Comparison of ENCODE assay signal across 11 mouse cellular contexts in the genomic region with DNA sequence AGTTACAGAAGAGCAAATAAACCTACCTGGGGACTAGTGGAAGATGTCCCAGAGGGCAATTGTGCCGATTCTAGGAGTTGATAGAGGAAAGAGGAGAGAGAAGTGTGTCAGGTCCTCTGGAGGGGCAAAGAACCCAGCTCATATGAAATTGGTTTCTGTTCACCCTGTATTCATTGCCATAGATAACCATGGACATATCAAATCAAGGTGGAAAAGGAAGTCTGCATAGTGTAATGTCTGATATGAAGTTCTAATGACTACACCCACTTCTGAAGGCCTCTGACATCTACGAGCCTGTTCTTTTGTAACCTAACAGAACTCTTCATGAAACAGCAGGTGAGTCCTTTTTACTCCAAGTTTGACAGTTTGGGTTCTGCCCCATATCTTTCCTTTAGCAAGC. TPM values are rescaled to one million over a fixed set of nuclear protein-coding genes. Genes with fewer than 3 reads are reported as not detected.
DNase-seq lines count a peak whose midpoint lies in the region; ATAC-seq and TF ChIP-seq lines count a peak whose summit lies in the region.
"Had no signal": no experiment of that assay in that cellular context is flagged by ENCODE, and none has a peak within 500 bp of the region (broad histone marks: within the 10 kb centered on the region; RNA-seq: fewer than 3 reads in every experiment).

No protein-coding gene starts in this region.

- no peaks in the 10 kb centered on the region for H3K27me3 ChIP-seq in heart, adult 2 months (ENCODE audit: control insufficient read depth, insufficient read depth, low read length)
- no peaks in the 10 kb centered on the region for H3K27me3 ChIP-seq in liver, embryonic 11.5 days (replicated peaks; ENCODE audit: control insufficient read depth, insufficient read depth, low read length)
- H3K27me3 ChIP-seq in intestine, postnatal 0 days (replicated peaks; ENCODE audit: control insufficient read depth, insufficient read depth, low read length) = no peaks in the 10 kb centered on the region
- H3K27me3 ChIP-seq in myocyte (ENCODE audit: control insufficient read depth, insufficient read depth, insufficient read length) = no peaks in the 10 kb centered on the region
- H3K27me3 ChIP-seq: midbrain, embryonic 13.5 days had no signal

- intact Hi-C loops in heart, adult 2 months (cut with DNase I) = loop anchor here (2.0 to 5.0 kb wide), 2 partner anchors 15 to 179 kb away; a partner anchor contains a TSS

- ATAC-seq in liver, embryonic 11.5 days (replicated peaks; ENCODE audit: low FRiP score) = no peak; the same call in 1 of the 2 replicates
- no peak for ATAC-seq in intestine, postnatal 0 days
- ATAC-seq: midbrain, embryonic 13.5 days had no signal

- no peaks in the 10 kb centered on the region for H3K9me3 ChIP-seq in liver, embryonic 11.5 days (ENCODE audit: control insufficient read depth, low read length)
- no peaks in the 10 kb centered on the region for H3K9me3 ChIP-seq in intestine, postnatal 0 days (ENCODE audit: control insufficient read depth)
- H3K9me3 ChIP-seq: G1E; midbrain, embryonic 13.5 days had no signal

- peaks cover 8% of the 10 kb centered on the region for H3K4me1 ChIP-seq in heart, adult 2 months (ENCODE audit: control insufficient read depth, insufficient read depth, low read length)
- H3K4me1 ChIP-seq in liver, embryonic 11.5 days (replicated peaks; ENCODE audit: control insufficient read depth, insufficient read depth, low read length) = peaks cover 27% of the 10 kb centered on the region
- H3K4me1 ChIP-seq in intestine, postnatal 0 days (replicated peaks; ENCODE audit: control insufficient read depth, insufficient read depth, low read length) = no peaks in the 10 kb centered on the region

- no peak for TF ChIP-seq EP300 in heart, adult 2 months (IDR thresholded peaks at IDR 0.05; ENCODE audit: insufficient read depth, low read depth, low read length)

- H3K4me2 ChIP-seq in liver, embryonic 11.5 days = peak overlapping the region; percentile 80
- H3K4me2 ChIP-seq in intestine, postnatal 0 days (replicated peaks; ENCODE audit: low read depth) = peak overlapping the region; percentile 69; the same call in 1 of the 2 replicates
- H3K4me2 ChIP-seq in myocyte (ENCODE audit: low read depth) = peak overlapping the region; percentile 64

- peaks cover 15% of the 10 kb centered on the region for H3K36me3 ChIP-seq in heart, adult 2 months (ENCODE audit: control insufficient read depth, insufficient read depth, low read length)
- no peaks in the 10 kb centered on the region for H3K36me3 ChIP-seq in liver, embryonic 11.5 days (ENCODE audit: control insufficient read depth, insufficient read depth, low read length)
- H3K36me3 ChIP-seq in intestine, postnatal 0 days (ENCODE audit: control insufficient read depth, insufficient read depth) = no peaks in the 10 kb centered on the region
- H3K36me3 ChIP-seq in myocyte (ENCODE audit: control insufficient read depth, insufficient read depth) = peaks cover 5% of the 10 kb centered on the region
- H3K36me3 ChIP-seq: midbrain, embryonic 13.5 days had no signal

- peak overlapping the region; percentile 26; the same call in 1 of the 2 replicates for H3K9ac ChIP-seq in heart, adult 2 months (ENCODE audit: low read depth, low read length)
- H3K9ac ChIP-seq in liver, embryonic 11.5 days (ENCODE audit: low read depth, low read length) = no peak overlapping the region; the same call in 1 of the 2 replicates
- H3K9ac ChIP-seq in intestine, postnatal 0 days (ENCODE audit: low read depth, low read length) = no peak overlapping the region
- H3K9ac ChIP-seq: midbrain, embryonic 13.5 days had no signal

- 65% methylated on average over 2 of the region's 2 CpGs for WGBS in heart, adult 2 months
- 51% methylated on average over 2 of the region's 2 CpGs for WGBS in liver, embryonic 11.5 days
- WGBS in intestine, postnatal 0 days = 48% methylated on average over 2 of the region's 2 CpGs

- no peak overlapping the region for H3K4me3 ChIP-seq in heart, adult 2 months
- H3K4me3 ChIP-seq in liver, embryonic 11.5 days (ENCODE audit: low read depth, low read length) = no peak overlapping the region
- H3K4me3 ChIP-seq in intestine, postnatal 0 days (ENCODE audit: low read depth, low read length) = no peak overlapping the region
- H3K4me3 ChIP-seq in myocyte = no peak overlapping the region
- H3K4me3 ChIP-seq: midbrain, embryonic 13.5 days had no signal

- TF ChIP-seq CTCF in heart, adult 2 months (IDR thresholded peaks at IDR 0.05) = no peak
- TF ChIP-seq CTCF in intestine, postnatal 0 days (IDR thresholded peaks at IDR 0.05; ENCODE audit: low read depth) = no peak

- H3ac ChIP-seq in myocyte (ENCODE audit: control insufficient read depth, insufficient read length) = no peak overlapping the region

- peaks cover 2% of the 10 kb centered on the region; the same call in 1 of the 2 replicates for H3K79me2 ChIP-seq in heart, adult 2 months (replicated peaks; ENCODE audit: control insufficient read depth, insufficient read depth, low read length)
- H3K79me2 ChIP-seq in myocyte (ENCODE audit: control insufficient read depth, insufficient read depth) = peaks cover 31% of the 10 kb centered on the region

- H3K27ac ChIP-seq in heart, adult 2 months = peak overlapping the region; percentile 100
- H3K27ac ChIP-seq in liver, embryonic 11.5 days (ENCODE audit: low read depth, low read length) = peak overlapping the region; percentile 99
- no peak overlapping the region; the same call in 1 of the 2 replicates for H3K27ac ChIP-seq in intestine, postnatal 0 days (ENCODE audit: low read depth, low read length)
- H3K27ac ChIP-seq: midbrain, embryonic 13.5 days had no signal

- DNase-seq in heart, adult 2 months = no peak
- no peak for DNase-seq in heart, adult 9 months (ENCODE audit: low spot score in 2 of 2)
- DNase-seq in liver, embryonic 11.5 days (ENCODE audit: low spot score) = no peak
- DNase-seq in liver = no peak
- no peak for DNase-seq in adrenal gland, adult (ENCODE audit: inconsistent age in 2 of 2, low spot score in 1 of 2)
- no peak for DNase-seq in layer of hippocampus, adult 18-20 months (ENCODE audit: low spot score in 2 of 2)
- DNase-seq: adrenal gland, adult 2 months had no signal

- TF ChIP-seq POLR2A in heart, adult 2 months (IDR thresholded peaks at IDR 0.05; ENCODE audit: insufficient read depth, low read depth, low read length) = no peak
- TF ChIP-seq POLR2A in myocyte (IDR thresholded peaks at IDR 0.05; ENCODE audit: insufficient read length, low read depth) = no peak

TF ChIP-seq in myocyte, 11 proteins besides CTCF, POLR2A, EP300 and RAD21:
- TF ChIP-seq CEBPB (IDR thresholded peaks at IDR 0.05; ENCODE audit: insufficient read depth, poor library complexity, severe bottlenecking) (no peak), USF1 (IDR thresholded peaks at IDR 0.05; ENCODE audit: low read depth) (no peak), E2F4 (IDR thresholded peaks at IDR 0.05; ENCODE audit: insufficient read depth) (no peak), MAX (IDR thresholded peaks at IDR 0.05; ENCODE audit: low read depth) (no peak), MYOG (IDR thresholded peaks at IDR 0.05; ENCODE audit: control insufficient read depth in 1 of 3, insufficient read depth in 1 of 3, insufficient read length in 2 of 3, low read depth in 2 of 3) (no peak)

RNA-seq across cellular contexts. Expression of a gene that starts 1.0 kb away (rescaled TPM):
- 1,000 to 10,000 TPM in 1 of 2 experiments, 100 to 1,000 TPM in 1; 822 to 1,002 TPM for total RNA-seq in heart, adult 2 months (2021)
- polyA plus RNA-seq in heart, adult 2 months (2012; rRNA removed) = 617 and 695 TPM in 2 replicates
- polyA plus RNA-seq in liver, embryonic 11.5 days (2014; fragmentation: Nextera tagmentation; extraction: Ambion mirVana) = 428 and 442 TPM in 2 replicates
- 396 and 417 TPM in 2 replicates for polyA plus RNA-seq in intestine, postnatal 0 days (2015; fragmentation: Nextera tagmentation; extraction: Ambion mirVana)
- 880 TPM for polyA plus RNA-seq in myocyte (2012; fragmentation: generic; extraction: Trizol)
- total RNA-seq in layer of hippocampus, adult 18-20 months (2021) = 10 to 100 TPM; 36.0 to 37.1 TPM

RNA-seq across cellular contexts. Expression of a gene that starts 1.3 kb away (rescaled TPM):
- total RNA-seq in heart, adult 2 months (2021) = 1,000 to 10,000 TPM in 1 of 2 experiments, 100 to 1,000 TPM in 1; 865 to 1,030 TPM
- 222 and 381 TPM in 2 replicates for polyA plus RNA-seq in heart, adult 2 months (2012; rRNA removed)
- polyA plus RNA-seq in liver, embryonic 11.5 days (2014; fragmentation: Nextera tagmentation; extraction: Ambion mirVana) = 5.8 and 7.3 TPM in 2 replicates
- polyA plus RNA-seq in intestine, postnatal 0 days (2015; fragmentation: Nextera tagmentation; extraction: Ambion mirVana) = 8.9 and 12.4 TPM in 2 replicates
- 52.7 TPM for polyA plus RNA-seq in myocyte (2012; fragmentation: generic; extraction: Trizol)
- 1 to 10 TPM; 1.4 to 2.6 TPM for total RNA-seq in layer of hippocampus, adult 18-20 months (2021)
